Mouse (Mus musculus): Measurements from ENCODE around the gene Gpr4.

Gene Gpr4

GRCm38 (mm10) chr7:19211996-19212755 lies at the start of gene Gpr4:
Gpr4 (plus strand) TSS chr7:19212538.
- peak; percentile 81 for DNase-seq

DNA sequence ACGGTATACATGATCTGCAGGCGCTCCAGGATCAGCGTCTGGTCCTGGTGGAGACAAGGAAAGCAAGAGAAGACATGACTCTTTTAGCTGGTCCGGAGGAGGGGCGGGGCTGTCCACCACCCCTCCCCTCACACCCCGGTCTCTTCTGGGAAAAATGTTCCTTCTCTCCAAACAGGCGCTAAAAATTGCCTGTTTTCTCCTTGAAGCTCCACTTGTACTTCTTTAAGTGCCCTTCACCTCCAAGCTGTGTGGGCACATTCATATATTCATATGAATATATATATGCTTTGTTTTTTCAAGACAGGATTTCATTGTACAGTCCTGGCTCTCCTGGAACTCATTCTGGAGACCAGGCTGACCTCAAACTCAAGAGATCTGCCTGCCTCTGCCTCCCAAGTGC lies 49.4 kb upstream of the Gpr4 start:
- no peak for DNase-seq

DNA sequence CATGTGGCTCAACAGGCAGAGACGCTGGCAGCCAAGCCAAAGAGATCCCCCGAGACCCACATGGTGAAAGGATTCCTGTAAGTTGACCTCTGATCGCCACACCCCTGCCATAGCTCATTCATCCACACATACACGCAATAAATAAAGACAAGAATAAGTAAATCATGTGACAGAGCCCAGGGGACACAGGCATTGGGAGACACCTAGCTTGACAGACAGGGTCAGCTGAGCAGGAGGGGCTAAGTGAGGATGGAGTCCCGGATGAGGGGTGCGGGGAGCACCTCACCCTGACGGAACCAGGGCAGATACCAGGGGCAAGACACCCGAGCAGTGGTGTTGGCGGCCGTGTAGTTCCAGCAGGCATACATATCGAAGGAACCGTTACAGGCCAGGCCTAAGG lies 48.6 kb upstream of the Gpr4 start:
- DNase-seq = no peak

DNA sequence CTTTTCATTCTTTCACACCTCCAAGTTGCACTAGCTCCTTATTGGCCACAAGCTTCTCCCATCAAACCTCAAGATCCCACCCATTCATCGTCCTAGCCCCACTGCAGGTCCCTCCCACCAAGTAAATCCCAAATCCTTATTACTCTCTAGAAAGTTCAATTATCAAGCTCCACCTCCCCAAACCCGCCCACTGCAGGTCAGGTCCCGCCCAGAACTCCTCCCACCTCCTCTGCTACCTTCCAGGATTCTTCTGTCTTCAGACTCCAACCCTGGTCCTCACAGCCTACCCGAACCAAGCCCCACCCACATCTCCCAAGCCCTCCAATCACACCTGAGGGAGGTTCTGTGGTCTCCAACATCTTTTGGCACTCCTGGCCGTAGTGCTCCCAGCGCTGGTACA lies 48.1 kb upstream of the Gpr4 start:
- DNase-seq = peak; percentile 62

- DNase-seq = peak; percentile 41
Observed at GRCm38 (mm10) chr7:19164978-19165377, 47.4 kb upstream of the Gpr4 start.

- DNase-seq = peak; percentile 38
Observed at GRCm38 (mm10) chr7:19165656-19166423, 46.5 kb upstream of the Gpr4 start, which contains the start of gene Gipr. Gipr (minus strand) TSS chr7:19166127.

- DNase-seq = no peak
Observed at GRCm38 (mm10) chr7:19166990-19167389, 45.3 kb upstream of the Gpr4 start.

DNA sequence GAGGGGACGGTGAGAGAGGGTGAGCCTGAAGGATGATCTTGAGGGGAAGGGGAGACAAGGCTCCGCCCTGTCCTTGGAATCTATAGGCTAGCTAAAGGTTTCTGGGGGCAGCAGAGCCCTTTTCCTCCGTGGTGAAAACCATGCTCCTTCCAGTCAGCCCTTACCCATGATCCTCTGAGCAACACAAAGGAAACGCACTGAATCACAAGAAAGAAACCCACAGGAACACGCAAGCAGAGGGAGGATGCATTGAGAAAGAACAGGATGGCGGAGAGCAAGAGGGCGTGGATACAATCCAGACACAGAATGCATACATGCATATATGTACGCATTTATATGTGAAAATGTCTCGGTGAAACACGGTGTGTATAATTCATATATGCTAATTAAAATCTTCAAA lies 42.8 kb upstream of the Gpr4 start:
- DNase-seq = no peak

- DNase-seq = peak; percentile 62
Observed at GRCm38 (mm10) chr7:19170142-19170541, 42.2 kb upstream of the Gpr4 start.

DNA sequence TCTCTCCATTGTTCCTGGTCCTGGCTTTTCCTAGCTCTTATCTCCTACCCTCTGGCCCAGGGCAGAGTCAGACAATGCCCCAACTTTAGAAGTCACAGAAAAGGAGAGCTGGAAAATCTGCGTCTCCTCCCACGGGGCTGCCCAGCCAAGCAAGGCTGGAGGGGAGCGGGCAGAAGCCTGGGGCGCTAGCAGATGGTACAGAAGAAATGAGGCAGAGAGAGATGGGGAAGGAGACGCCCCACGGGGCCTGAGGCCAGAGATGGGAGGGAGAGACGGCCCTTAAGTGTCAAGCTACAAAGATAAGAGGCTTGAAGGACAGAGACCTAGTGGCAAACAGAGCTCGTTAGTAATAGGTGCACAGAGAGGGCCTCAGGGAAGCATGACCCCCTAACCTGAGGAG lies 40.5 kb upstream of the Gpr4 start:
- no peak for DNase-seq

- DNase-seq = peak; percentile 96
Observed at GRCm38 (mm10) chr7:19172874-19173273, 39.5 kb upstream of the Gpr4 start.

- peak; percentile 69 for DNase-seq
Observed at GRCm38 (mm10) chr7:19175708-19176515, 36.4 kb upstream of the Gpr4 start, which contains the start of gene Eml2. Eml2 (plus strand) TSS chr7:19176421.

GRCm38 (mm10) chr7:19176516-19176947 lies 35.8 kb upstream of the Gpr4 start:
- peak; percentile 38 for DNase-seq

GRCm38 (mm10) chr7:19177216-19177615 lies 35.1 kb upstream of the Gpr4 start:
- DNase-seq = no peak

- DNase-seq = no peak
Observed at GRCm38 (mm10) chr7:19178035-19178434, 34.3 kb upstream of the Gpr4 start.

DNA sequence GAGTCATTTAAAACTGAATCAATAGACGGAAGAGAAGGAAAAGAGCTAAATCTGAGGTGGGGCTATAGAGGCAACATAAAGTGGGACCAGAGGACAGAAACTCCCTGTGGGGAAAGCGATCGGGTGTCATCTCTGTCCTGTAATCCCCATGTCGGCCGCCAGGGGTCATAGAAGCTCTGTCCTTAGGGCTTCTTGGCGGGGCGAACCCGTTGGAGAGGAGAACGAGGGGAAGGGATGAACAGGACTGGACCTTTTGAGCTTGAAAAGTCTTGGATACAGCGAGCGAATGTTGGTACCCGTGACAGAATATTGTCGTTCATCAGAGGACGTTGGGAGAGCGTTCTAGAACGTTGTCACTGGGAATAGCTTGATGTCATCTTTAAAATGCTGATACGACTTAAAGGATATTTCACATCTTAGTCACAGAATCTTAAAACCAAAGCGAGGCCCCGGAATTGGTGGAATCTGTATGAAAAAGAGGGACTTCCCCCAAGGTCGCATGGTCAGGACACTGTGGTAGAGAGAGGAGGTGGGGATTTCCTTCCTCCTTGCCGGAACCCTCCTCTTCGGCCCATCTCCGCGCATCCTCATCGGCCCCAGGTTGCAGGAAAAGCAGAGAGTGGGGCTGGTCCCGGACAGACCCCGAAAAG lies 33.8 kb upstream of the Gpr4 start:
- peak; percentile 85 for DNase-seq

DNA sequence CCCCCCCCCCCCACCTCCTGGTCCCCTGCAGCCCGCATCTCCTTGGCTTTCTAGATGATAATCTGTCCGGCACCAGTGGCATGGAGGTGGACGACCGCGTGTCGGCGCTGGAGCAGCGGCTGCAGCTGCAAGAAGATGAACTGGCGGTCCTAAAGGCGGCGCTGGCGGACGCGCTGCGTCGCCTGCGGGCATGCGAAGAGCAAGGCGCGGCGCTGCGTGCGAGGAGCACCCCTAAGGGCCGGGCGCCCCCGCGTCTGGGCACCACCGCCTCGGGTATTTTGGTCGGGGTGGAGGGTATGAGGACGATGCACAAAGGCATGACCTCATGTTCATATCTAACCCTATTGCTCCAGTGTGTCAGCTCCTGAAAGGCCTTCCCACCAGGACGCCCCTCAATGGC lies 33.2 kb upstream of the Gpr4 start:
- peak; percentile 85 for DNase-seq

- DNase-seq = no peak
Observed at GRCm38 (mm10) chr7:19179936-19180335, 32.4 kb upstream of the Gpr4 start.

DNA sequence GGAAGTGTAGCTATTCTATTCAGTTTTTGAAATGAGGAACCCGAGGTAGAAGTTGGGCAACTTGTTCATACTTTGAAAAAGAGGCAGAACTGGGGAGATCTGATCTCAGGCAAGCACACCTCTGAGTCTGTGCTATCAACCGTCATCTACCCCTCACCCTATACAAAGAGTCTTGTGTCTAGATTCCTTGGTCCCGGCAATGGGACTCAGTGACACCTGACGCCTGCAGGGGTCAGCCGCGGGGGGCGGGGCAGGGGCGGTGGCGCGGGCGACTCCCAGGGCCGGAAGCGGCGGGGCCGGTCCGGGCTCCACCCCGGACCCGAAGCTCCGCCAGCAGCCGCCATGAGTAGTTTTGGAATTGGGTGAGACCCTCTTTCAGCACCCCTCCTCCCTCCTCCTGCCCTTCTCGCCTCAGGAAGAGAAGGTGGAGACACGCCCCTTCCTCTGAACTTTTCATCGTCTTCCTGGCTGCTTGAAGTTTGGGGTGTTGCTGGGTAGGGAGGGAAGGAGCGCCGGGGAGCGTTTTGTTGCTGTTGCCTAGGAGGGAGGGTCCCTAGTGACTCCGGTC lies 31.4 kb upstream of the Gpr4 start:
- DNase-seq = peak; percentile 80

GRCm38 (mm10) chr7:19184250-19184649 lies 28.1 kb upstream of the Gpr4 start:
- peak; percentile 32 for DNase-seq

DNA sequence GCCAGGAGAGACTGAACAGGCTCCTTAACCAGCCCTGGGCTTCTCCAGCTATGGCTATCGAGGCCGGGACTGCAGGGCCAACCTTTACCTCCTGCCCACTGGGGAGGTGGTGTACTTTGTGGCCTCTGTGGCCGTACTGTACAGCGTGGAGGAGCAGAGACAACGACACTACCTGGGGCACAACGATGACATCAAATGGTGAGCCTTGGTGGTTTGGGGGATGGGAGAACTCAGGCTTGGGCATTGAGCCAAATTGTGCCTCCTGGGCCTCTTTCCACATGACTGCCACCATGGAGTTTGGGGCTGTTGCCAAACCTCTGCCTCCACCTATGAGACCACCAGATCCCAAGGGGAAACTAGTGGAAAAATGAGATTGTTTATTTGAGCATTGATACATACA lies 27.6 kb upstream of the Gpr4 start:
- DNase-seq = peak; percentile 69

- DNase-seq = no peak
Observed at GRCm38 (mm10) chr7:19194676-19195075, 17.7 kb upstream of the Gpr4 start.

Data from kidney, postnatal 10 days (tissue).